Mouse (Mus musculus): Measurements from ENCODE around the gene Tns1. TPM values are rescaled to one million over a fixed set of nuclear protein-coding genes. Genes with fewer than 3 reads are reported as not detected.
A peak's percentile ranks its signal among the peaks of the same experiment; 100 is the strongest.

The Tns1 gene
- polyA plus RNA-seq, 1 experiment, result 118 TPM

DNA sequence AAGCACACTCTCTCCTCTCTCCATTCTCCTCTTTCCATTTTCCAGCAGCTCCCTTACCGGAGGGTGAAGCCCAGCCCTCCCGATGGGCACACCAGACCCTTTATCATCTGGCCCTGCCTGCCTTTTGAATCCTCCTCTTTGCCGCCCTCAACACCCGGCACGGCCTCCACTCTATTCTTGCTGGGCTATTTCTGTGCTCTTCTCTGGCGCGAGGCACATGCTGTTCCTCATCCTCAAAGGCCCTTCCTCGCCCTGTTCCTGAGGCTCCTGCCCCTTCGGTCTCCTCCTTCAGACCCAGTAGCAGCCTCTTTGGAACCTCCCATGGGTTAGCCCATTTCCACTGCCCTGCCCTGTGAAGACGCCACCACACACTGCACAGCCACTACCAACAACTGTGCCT, 164.5 kb downstream of the Tns1 start:
- Histone ChIP-seq H3K79me2 (ENCODE audit: control insufficient read depth, insufficient read depth) (peaks cover 73% of the 10 kb centered on the region), H3K36me3 (ENCODE audit: control insufficient read depth, insufficient read depth) (peaks cover 43% of the 10 kb centered on the region), H3K79me3 (ENCODE audit: low read depth) (peaks cover 23% of the 10 kb centered on the region), H3K27me3 (ENCODE audit: control insufficient read depth, insufficient read depth, insufficient read length) (no peaks in the 10 kb centered on the region), H3ac (ENCODE audit: control insufficient read depth, insufficient read length, low read depth) (no peak overlapping the region), H3K4me3 (ENCODE audit: insufficient read depth, poor library complexity, severe bottlenecking) (no peak overlapping the region)
- TF ChIP-seq USF1 (IDR thresholded peaks at IDR 0.05; ENCODE audit: low read depth) (no peak), CEBPB (IDR thresholded peaks at IDR 0.05; ENCODE audit: low read depth) (no peak), MYOD1 (IDR thresholded peaks at IDR 0.05; ENCODE audit: control insufficient read depth, insufficient read length, low read depth) (no peak), FOSL1 (IDR thresholded peaks at IDR 0.05; ENCODE audit: insufficient read depth, low read length, poor library complexity, severe bottlenecking) (no peak), MAX (IDR thresholded peaks at IDR 0.05) (no peak), MYOG (IDR thresholded peaks at IDR 0.05; ENCODE audit: control insufficient read depth, extremely low read depth, insufficient read length) (no peak), CTCF (IDR thresholded peaks at IDR 0.05; ENCODE audit: control insufficient read depth, insufficient read depth, insufficient read length) (no peak)

DNA sequence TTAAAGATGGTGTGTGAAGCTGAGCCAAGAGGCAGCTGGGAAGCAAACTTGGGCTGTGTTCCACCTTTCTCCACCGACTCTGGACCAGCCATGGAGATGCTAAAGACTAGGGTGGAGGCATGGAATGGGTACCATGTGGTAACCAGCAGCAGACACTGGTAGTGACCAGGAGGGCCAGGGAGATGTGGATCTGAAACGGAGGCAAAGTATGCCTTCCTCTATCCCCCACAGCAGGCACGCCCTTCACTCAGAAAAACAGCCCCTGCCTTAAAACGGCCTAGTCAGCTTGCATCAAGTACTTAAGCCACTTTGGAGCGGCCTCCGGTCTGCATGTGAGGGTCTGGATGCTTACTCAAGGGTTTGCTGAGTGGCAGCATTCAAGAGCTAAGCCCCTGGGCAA, 164.9 kb downstream of the Tns1 start:
- H3ac ChIP-seq (ENCODE audit: control insufficient read depth, insufficient read length, low read depth), result no peak overlapping the region
- no peaks in the 10 kb centered on the region for H3K27me3 ChIP-seq (ENCODE audit: control insufficient read depth, insufficient read depth, insufficient read length)
- no peak for TF ChIP-seq MYOG (IDR thresholded peaks at IDR 0.05; ENCODE audit: control insufficient read depth, extremely low read depth, insufficient read length)
- no peak overlapping the region for H3K4me3 ChIP-seq (ENCODE audit: insufficient read depth, poor library complexity, severe bottlenecking)
- H3K79me2 ChIP-seq (ENCODE audit: control insufficient read depth, insufficient read depth), result peaks cover 75% of the 10 kb centered on the region
- H3K79me3 ChIP-seq (ENCODE audit: low read depth), result peaks cover 27% of the 10 kb centered on the region
- peaks cover 48% of the 10 kb centered on the region for H3K36me3 ChIP-seq (ENCODE audit: control insufficient read depth, insufficient read depth)

DNA sequence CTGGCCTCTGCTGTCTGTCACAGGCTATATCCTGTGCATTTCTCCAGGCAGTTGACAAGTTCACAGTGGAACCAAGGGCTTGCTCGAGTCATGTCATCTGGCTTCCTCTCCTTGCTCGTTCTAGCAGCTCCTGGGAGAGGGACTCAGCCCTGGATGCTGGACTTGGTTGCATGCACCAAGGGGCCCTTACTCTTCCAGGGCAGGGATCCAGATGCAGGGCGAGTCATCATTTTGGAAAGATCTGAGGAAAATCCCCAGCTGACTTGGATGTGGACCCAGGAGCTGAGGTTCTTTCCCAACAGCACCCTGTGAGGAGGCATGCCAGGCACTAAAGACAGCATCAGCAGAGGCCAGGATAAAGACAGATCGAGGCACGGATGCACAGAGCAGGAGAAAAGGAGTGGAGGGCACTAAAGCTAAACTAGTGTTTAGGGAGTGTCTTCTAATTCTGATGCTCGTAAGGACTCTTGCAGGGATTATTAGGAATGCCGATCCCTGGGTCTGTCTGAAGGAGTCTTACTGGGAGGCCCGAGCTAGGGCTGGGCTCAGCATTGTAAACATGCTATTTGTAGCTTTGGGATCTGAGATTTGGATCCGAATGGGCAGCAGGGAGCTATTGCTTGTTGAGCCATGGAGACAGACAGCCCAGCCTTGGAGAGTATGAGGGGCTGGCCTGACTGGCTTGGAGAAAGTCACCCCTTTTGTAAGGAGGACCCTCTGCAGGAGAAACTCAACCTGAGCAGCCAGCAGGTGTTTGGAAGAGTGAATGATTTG, 165.9 kb downstream of the Tns1 start:
- H3K36me3 ChIP-seq (ENCODE audit: control insufficient read depth, insufficient read depth), result peaks cover 57% of the 10 kb centered on the region

DNA sequence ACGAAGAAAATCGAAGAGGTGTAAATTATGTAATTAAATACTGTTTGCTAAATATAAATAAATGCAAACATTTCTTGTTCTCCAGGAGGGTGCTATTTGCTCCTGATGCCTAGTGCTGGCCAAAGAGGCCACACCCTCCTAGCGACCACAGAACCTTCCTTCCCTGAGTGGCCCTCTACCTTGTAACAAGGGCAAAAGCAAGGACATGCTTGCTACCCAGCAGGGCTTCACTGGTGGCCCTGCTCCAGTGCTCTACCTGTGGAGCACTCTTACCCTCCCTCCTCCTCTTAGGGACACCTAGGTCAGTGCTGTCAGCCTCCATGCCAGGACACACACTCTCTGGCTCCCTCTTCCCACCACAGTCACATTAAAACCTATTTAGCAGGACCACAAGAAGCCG, 166.8 kb downstream of the Tns1 start:
- H3ac ChIP-seq (ENCODE audit: control insufficient read depth, insufficient read length, low read depth), result no peak overlapping the region
- no peak for TF ChIP-seq USF1 (IDR thresholded peaks at IDR 0.05; ENCODE audit: low read depth)
- no peak for TF ChIP-seq MYOD1 (IDR thresholded peaks at IDR 0.05; ENCODE audit: control insufficient read depth, insufficient read length, low read depth)
- no peak for TF ChIP-seq MYOG (IDR thresholded peaks at IDR 0.05; ENCODE audit: control insufficient read depth, extremely low read depth, insufficient read length)
- TF ChIP-seq MAX (IDR thresholded peaks at IDR 0.05), result no peak
- no peak for TF ChIP-seq CEBPB (IDR thresholded peaks at IDR 0.05; ENCODE audit: low read depth)
- TF ChIP-seq FOSL1 (IDR thresholded peaks at IDR 0.05; ENCODE audit: insufficient read depth, low read length, poor library complexity, severe bottlenecking), result no peak
- no peak for TF ChIP-seq CTCF (IDR thresholded peaks at IDR 0.05; ENCODE audit: control insufficient read depth, insufficient read depth, insufficient read length)
- no peaks in the 10 kb centered on the region for H3K27me3 ChIP-seq (ENCODE audit: control insufficient read depth, insufficient read depth, insufficient read length)
- H3K79me3 ChIP-seq (ENCODE audit: low read depth), result peaks cover 26% of the 10 kb centered on the region
- no peak overlapping the region for H3K4me3 ChIP-seq (ENCODE audit: insufficient read depth, poor library complexity, severe bottlenecking)
- peaks cover 74% of the 10 kb centered on the region for H3K79me2 ChIP-seq (ENCODE audit: control insufficient read depth, insufficient read depth)
- peaks cover 66% of the 10 kb centered on the region for H3K36me3 ChIP-seq (ENCODE audit: control insufficient read depth, insufficient read depth)

More for the DNA sequence above, 165.9 kb downstream of the Tns1 start:
- Histone ChIP-seq H3K79me2 (ENCODE audit: control insufficient read depth, insufficient read depth) (peaks cover 78% of the 10 kb centered on the region), H3K79me3 (ENCODE audit: low read depth) (peaks cover 28% of the 10 kb centered on the region), H3K4me3 (ENCODE audit: insufficient read depth, poor library complexity, severe bottlenecking) (no peak overlapping the region), H3ac (ENCODE audit: control insufficient read depth, insufficient read length, low read depth) (no peak overlapping the region), H3K27me3 (ENCODE audit: control insufficient read depth, insufficient read depth, insufficient read length) (no peaks in the 10 kb centered on the region)
- TF ChIP-seq FOSL1 (IDR thresholded peaks at IDR 0.05; ENCODE audit: insufficient read depth, low read length, poor library complexity, severe bottlenecking), result no peak
- TF ChIP-seq MAX (IDR thresholded peaks at IDR 0.05), result no peak
- TF ChIP-seq MYOG (IDR thresholded peaks at IDR 0.05; ENCODE audit: control insufficient read depth, extremely low read depth, insufficient read length), result no peak
- no peak for TF ChIP-seq USF1 (IDR thresholded peaks at IDR 0.05; ENCODE audit: low read depth)
- TF ChIP-seq CTCF (IDR thresholded peaks at IDR 0.05; ENCODE audit: control insufficient read depth, insufficient read depth, insufficient read length), result no peak
- no peak for TF ChIP-seq CEBPB (IDR thresholded peaks at IDR 0.05; ENCODE audit: low read depth)
- no peak for TF ChIP-seq MYOD1 (IDR thresholded peaks at IDR 0.05; ENCODE audit: control insufficient read depth, insufficient read length, low read depth)

DNA sequence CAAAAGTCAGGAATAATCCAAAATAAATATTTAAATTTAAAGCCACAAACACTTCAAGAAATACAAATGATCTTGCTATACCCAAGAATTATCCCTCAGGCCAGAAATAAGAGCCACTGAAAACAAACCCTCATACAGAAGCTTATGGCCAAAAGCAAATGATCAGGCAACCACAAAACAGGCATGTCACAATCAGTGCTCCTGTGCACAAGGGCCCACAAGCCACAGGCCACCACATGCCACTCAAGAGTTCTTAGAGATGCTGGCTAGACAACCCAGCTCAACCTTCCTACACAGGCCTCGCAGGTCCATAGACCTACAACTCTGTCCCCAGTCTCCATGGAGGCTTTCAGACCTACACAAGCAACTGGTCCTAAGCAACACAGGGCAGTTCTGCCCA, 167.9 kb downstream of the Tns1 start:
- no peaks in the 10 kb centered on the region for H3K27me3 ChIP-seq (ENCODE audit: control insufficient read depth, insufficient read depth, insufficient read length)
- H3K79me3 ChIP-seq (ENCODE audit: low read depth), result peaks cover 19% of the 10 kb centered on the region
- no peak overlapping the region for H3ac ChIP-seq (ENCODE audit: control insufficient read depth, insufficient read length, low read depth)
- H3K36me3 ChIP-seq (ENCODE audit: control insufficient read depth, insufficient read depth), result peaks cover 65% of the 10 kb centered on the region
- no peak for TF ChIP-seq MYOD1 (IDR thresholded peaks at IDR 0.05; ENCODE audit: control insufficient read depth, insufficient read length, low read depth)
- peak; percentile 73 for TF ChIP-seq CEBPB (IDR thresholded peaks at IDR 0.05; ENCODE audit: low read depth)
- peaks cover 63% of the 10 kb centered on the region for H3K79me2 ChIP-seq (ENCODE audit: control insufficient read depth, insufficient read depth)
- H3K4me3 ChIP-seq (ENCODE audit: insufficient read depth, poor library complexity, severe bottlenecking), result no peak overlapping the region

DNA sequence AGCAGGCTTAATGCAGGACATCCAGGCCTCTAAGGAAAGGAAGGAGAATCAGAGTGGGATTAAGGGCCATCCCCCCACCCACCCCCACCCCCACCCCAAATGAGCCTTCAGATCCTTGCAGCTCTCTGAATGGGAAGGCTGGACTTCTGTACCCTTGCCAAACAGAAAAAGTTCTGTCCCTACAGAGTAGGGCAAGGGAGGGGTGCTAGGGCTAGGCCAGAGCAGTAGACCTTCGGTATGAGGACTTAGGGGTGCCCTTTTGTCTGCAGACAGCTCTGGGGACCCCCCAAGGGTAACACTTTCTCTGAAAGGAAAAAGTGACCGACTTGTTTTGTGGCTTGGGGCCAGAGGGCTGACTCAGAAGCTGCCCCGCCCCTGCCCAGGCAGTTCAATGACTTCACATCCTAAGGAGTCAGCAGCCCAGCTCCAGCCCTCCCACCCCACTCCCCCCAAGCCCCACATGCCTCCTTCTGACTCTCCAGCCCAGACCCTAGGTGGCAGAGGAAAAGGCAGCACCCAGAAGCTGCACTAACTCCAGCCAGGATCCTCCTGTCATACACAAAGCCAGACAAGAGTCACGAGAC, 168.9 kb downstream of the Tns1 start:
- H3K27me3 ChIP-seq (ENCODE audit: control insufficient read depth, insufficient read depth, insufficient read length), result no peaks in the 10 kb centered on the region
- H3K36me3 ChIP-seq (ENCODE audit: control insufficient read depth, insufficient read depth), result peaks cover 65% of the 10 kb centered on the region
- H3K79me2 ChIP-seq (ENCODE audit: control insufficient read depth, insufficient read depth), result peaks cover 57% of the 10 kb centered on the region
- H3K4me3 ChIP-seq (ENCODE audit: insufficient read depth, poor library complexity, severe bottlenecking), result no peak overlapping the region
- no peak overlapping the region for H3ac ChIP-seq (ENCODE audit: control insufficient read depth, insufficient read length, low read depth)
- peaks cover 15% of the 10 kb centered on the region for H3K79me3 ChIP-seq (ENCODE audit: low read depth)
- TF ChIP-seq FOSL1 (IDR thresholded peaks at IDR 0.05; ENCODE audit: insufficient read depth, low read length, poor library complexity, severe bottlenecking) (no peak), CEBPB (IDR thresholded peaks at IDR 0.05; ENCODE audit: low read depth) (no peak), MAX (IDR thresholded peaks at IDR 0.05) (no peak), MYOG (IDR thresholded peaks at IDR 0.05; ENCODE audit: control insufficient read depth, extremely low read depth, insufficient read length) (no peak), CTCF (IDR thresholded peaks at IDR 0.05; ENCODE audit: control insufficient read depth, insufficient read depth, insufficient read length) (no peak), USF1 (IDR thresholded peaks at IDR 0.05; ENCODE audit: low read depth) (no peak), MYOD1 (IDR thresholded peaks at IDR 0.05; ENCODE audit: control insufficient read depth, insufficient read length, low read depth) (no peak)

Data from C2C12 (cell line).